Mouse (Mus musculus): ENCODE measurements around the gene Gm3415. TPM values are rescaled to one million over a fixed set of nuclear protein-coding genes. Genes with fewer than 3 reads are reported as not detected.

Gm3415 gene
- polyA plus RNA-seq, 1 experiment = not detected

DNA sequence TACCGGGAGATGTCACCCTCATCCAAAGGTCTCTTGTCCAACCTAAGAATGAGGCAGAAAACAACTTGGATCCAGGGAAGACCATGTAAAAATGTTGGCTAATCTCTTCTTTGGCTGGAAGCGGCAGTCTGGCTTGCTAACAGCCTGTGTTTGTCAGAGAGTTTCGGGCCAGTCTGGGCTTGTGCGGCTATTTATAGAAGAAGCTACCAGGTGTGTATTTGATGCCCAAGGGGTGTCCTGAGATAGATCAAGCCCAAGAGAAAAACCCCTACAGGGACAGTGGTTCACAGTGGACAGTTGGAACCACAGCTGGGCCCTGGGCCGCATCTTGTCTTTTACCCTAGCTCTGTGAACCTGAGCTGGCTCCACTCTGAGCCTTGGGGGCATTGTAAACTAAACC lies 51.0 kb downstream of the Gm3415 start:
- WGBS = 92% methylated on average over 5 of the region's 5 CpGs
- no peak for TF ChIP-seq CTCF (conservative IDR thresholded peaks at IDR 0.05; ENCODE audit: insufficient read depth, insufficient read length, low read depth, low read length)
- TF ChIP-seq POLR2A (IDR thresholded peaks at IDR 0.05; ENCODE audit: low read depth, low read length) = no peak
- Histone ChIP-seq H3K4me3 (ENCODE audit: insufficient read depth, low read depth, low read length) (no peak overlapping the region), H3K4me1 (ENCODE audit: control insufficient read depth, insufficient read depth, low read length) (no peaks in the 10 kb centered on the region), H3K36me3 (ENCODE audit: control insufficient read depth, insufficient read depth, low read length) (no peaks in the 10 kb centered on the region), H3K27me3 (replicated peaks; ENCODE audit: control insufficient read depth, insufficient read depth, low read length) (no peaks in the 10 kb centered on the region; the same call in 1 of the 2 replicates), H3K27ac (ENCODE audit: insufficient read depth, low read depth, low read length) (no peak overlapping the region)
- no peak for DNase-seq

DNA sequence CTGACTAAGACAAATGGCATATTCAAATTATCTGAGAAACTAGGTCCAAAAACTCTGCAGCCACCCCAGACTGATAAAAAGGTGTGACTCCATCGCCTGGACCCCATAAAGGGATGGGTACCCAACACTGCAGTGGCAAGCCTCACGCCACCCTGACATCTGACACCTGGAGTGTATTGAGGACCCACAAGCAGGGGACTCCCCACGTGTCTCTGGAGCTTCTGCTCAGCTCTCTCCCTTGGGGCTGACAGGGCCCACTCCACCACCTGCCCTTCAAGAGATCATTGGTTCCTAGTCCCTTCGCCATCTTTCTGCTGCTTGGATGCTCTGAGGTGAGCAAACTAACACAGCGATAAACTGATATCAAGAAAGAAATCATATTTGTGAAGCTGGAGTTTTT lies 51.9 kb downstream of the Gm3415 start:
- Histone ChIP-seq H3K36me3 (ENCODE audit: control insufficient read depth, insufficient read depth, low read length) (no peaks in the 10 kb centered on the region), H3K27ac (ENCODE audit: insufficient read depth, low read depth, low read length) (no peak overlapping the region), H3K4me1 (ENCODE audit: control insufficient read depth, insufficient read depth, low read length) (no peaks in the 10 kb centered on the region), H3K27me3 (replicated peaks; ENCODE audit: control insufficient read depth, insufficient read depth, low read length) (no peaks in the 10 kb centered on the region; the same call in 1 of the 2 replicates), H3K4me3 (ENCODE audit: insufficient read depth, low read depth, low read length) (no peak overlapping the region)
- no peak for DNase-seq
- WGBS = 78% methylated on average over 5 of the region's 5 CpGs
- TF ChIP-seq CTCF (conservative IDR thresholded peaks at IDR 0.05; ENCODE audit: insufficient read depth, insufficient read length, low read depth, low read length) (no peak), POLR2A (IDR thresholded peaks at IDR 0.05; ENCODE audit: low read depth, low read length) (no peak)

Other genes with a start within 250 kb of the Gm3415 start
- 5.9 and 6.4 TPM in 2 replicates for gene Wasf3, start 171.2 kb upstream of the Gm3415 start, polyA plus RNA-seq (2012; rRNA removed)
- gene Gm6408, start 74.2 kb upstream of the Gm3415 start, polyA plus RNA-seq (2012; rRNA removed) = not detected in 2 replicates
- not detected in 2 replicates for gene Gm6370, start 64.8 kb upstream of the Gm3415 start, polyA plus RNA-seq (2012; rRNA removed)
- not detected in 2 replicates for gene 4930449I24Rik, start 53.7 kb upstream of the Gm3415 start, polyA plus RNA-seq (2012; rRNA removed)
- gene Gm3402, start 42.0 kb upstream of the Gm3415 start, polyA plus RNA-seq (2012; rRNA removed) = not detected in 2 replicates
- gene Gm3404, start 30.3 kb upstream of the Gm3415 start, polyA plus RNA-seq (2012; rRNA removed) = 0.08 TPM in 1 of 2 replicates, not detected in the other
- not detected in 2 replicates for gene Gm3409, start 18.5 kb upstream of the Gm3415 start, polyA plus RNA-seq (2012; rRNA removed)
- gene Gpr12, start 29.1 kb downstream of the Gm3415 start, polyA plus RNA-seq (2012; rRNA removed) = 1.5 and 1.7 TPM in 2 replicates
- 15.8 and 18.9 TPM in 2 replicates for gene Usp12, start 238.9 kb downstream of the Gm3415 start, polyA plus RNA-seq (2012; rRNA removed)